Mouse (Mus musculus) neural tube, embryonic 11.5 days (tissue): ENCODE data around the gene Scgb2b12. TPM values are rescaled to one million over a fixed set of nuclear protein-coding genes. Genes with fewer than 3 reads are reported as not detected.
"Not testable (repeated sequence)": the region's sequence is repeated elsewhere in the genome, so short reads cannot be mapped to it uniquely, and the experiment has no call there.

ENCODE experiments used
- ATAC-seq: fragments of 200-750 bp; cut with Nextera tagmentation; 2 replicates; pipeline ENCODE4 v1.8.0; 2017; ENCODE audit warnings: moderate number of reproducible peaks, mild to moderate bottlenecking, moderate TSS enrichment, moderate library complexity; ENCODE audit not compliant: insufficient read depth, low FRiP score, low TSS enrichment
- DNase-seq: peaks from one replicate; pipeline ENCODE4 v3.0.0-alpha.2; 2015; ENCODE audit warnings: low spot score
- H3K27ac ChIP-seq: fragments of 300-500 bp; sonication (generic); 2 replicates; pipeline ENCODE4 v1.5.1; 2014; ENCODE audit warnings: low read depth, mild to moderate bottlenecking, low read length
- H3K27me3 ChIP-seq: fragments of 300-500 bp; sonication (generic); 2 replicates; pipeline ENCODE4 v1.6.1; 2014; ENCODE audit warnings: mild to moderate bottlenecking, low read length, mixed read lengths; ENCODE audit not compliant: control insufficient read depth, insufficient read depth
- H3K36me3 ChIP-seq: fragments of 300-500 bp; sonication (generic); 2 replicates; pipeline ENCODE4 v1.6.1; 2014; ENCODE audit warnings: mild to moderate bottlenecking, low read length, moderate library complexity, mixed read lengths; ENCODE audit not compliant: control insufficient read depth, insufficient read depth
- H3K4me1 ChIP-seq: fragments of 300-500 bp; sonication (generic); 2 replicates; pipeline ENCODE4 v1.6.1; 2014; ENCODE audit warnings: low read length, mixed read lengths; ENCODE audit not compliant: control insufficient read depth, insufficient read depth
- H3K4me2 ChIP-seq: fragments of 300-500 bp; sonication (generic); 2 replicates; pipeline ENCODE4 v1.6.1; 2014; ENCODE audit warnings: low read depth, mild to moderate bottlenecking, moderate library complexity
- H3K4me3 ChIP-seq: fragments of 300-500 bp; sonication (generic); 2 replicates; pipeline ENCODE4 v1.5.1; 2014; ENCODE audit warnings: low read depth, low read length
- H3K9ac ChIP-seq: fragments of 300-500 bp; sonication (generic); 2 replicates; pipeline ENCODE4 v1.6.1; 2014; ENCODE audit warnings: mild to moderate bottlenecking, low read length
- H3K9me3 ChIP-seq: fragments of 300-500 bp; sonication (generic); 2 replicates; pipeline ENCODE4 v1.6.1; 2016; ENCODE audit warnings: low read length; ENCODE audit not compliant: control insufficient read depth
- WGBS: fragments of 180-500 bp; shearing (Covaris S2); extraction: QIAGEN DNeasy Blood & Tissue Kit; methylation state at CpG from one replicate; pipeline ENCODE4 v1.1.7; 2014; 5-methylcytosine and 5-hydroxymethylcytosine counted together
- polyA plus RNA-seq: library from polyadenylated mRNA; unstranded; fragments of >200 nt; fragmentation: Nextera tagmentation; extraction: Ambion mirVana; gene quantifications from 2 replicates; pipeline ENCODE4 v1.2.1, GENCODE M21; 2014

The Scgb2b12 gene
- not detected in 2 replicates for polyA plus RNA-seq

DNA sequence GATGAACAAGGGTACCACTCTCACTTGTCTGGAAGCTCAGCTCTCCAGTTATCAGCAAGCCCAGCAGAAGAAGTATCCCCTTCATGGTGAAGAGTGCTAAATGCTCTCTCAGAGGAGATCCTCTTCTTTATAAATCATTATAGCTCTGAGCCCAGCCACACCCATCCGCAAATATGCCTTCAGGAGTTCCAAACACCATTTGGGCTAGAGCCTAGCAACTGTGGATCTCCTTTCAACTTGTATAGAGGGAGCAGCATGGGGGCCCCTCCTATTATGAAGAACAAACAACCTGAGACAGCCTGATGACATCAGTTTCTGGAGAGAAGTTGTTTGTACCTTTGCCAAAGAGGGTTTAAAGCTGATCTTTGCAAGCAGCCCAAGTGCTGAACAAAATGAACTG, at the start of gene Scgb2b12:
TSS of gene Scgb2b12 (minus strand) at position 101 of the 400 bp plus-strand sequence.
- not testable (repeated sequence) for ATAC-seq, H3K27me3 ChIP-seq
- 94% methylated on average over 1 of the region's 1 CpGs for WGBS

DNA sequence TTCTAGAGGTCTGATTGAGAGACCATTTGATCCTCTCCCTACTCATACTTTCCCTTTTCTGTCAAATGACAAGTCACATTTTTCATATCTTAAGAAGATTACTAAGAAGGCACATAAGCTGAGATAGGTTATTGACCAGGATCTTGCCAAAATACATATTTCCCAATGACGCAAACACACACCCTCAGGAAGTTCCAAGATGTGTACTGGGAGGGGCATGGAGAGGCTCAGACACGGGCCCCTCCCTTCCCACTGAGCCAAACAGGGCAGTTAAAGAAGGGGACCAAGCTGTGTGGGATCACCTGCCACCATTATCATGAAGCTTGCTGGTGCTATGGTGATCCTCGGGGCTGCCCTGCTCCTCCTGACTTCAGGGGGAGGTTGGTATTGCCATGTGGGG, 6.8 kb upstream of the Scgb2b12 start, which contains the start of gene Scgb1b12:
TSS of gene Scgb1b12 (plus strand) at position 301 of the 400 bp plus-strand sequence.
- H3K4me2 ChIP-seq, H3K27me3 ChIP-seq, H3K4me1 ChIP-seq, H3K27ac ChIP-seq, ATAC-seq, H3K4me3 ChIP-seq, H3K9me3 ChIP-seq, H3K36me3 ChIP-seq, DNase-seq, H3K9ac ChIP-seq: not testable (repeated sequence)
- WGBS: 100% methylated on average over 2 of the region's 3 CpGs

More for the DNA sequence above, at the start of gene Scgb2b12:
- H3K9ac ChIP-seq, H3K9me3 ChIP-seq, H3K27ac ChIP-seq, H3K4me2 ChIP-seq, H3K4me3 ChIP-seq, H3K36me3 ChIP-seq, DNase-seq, H3K4me1 ChIP-seq: not testable (repeated sequence)

Other genes starting within 250 kb of the Scgb2b12 start
- gene Scgb1b10, start 226.4 kb downstream of the Scgb2b12 start, polyA plus RNA-seq: not detected in 2 replicates
- gene Scgb2b11, start 116.1 kb downstream of the Scgb2b12 start, polyA plus RNA-seq: not detected in 2 replicates
- gene Scgb1b11, start 104.4 kb downstream of the Scgb2b12 start, polyA plus RNA-seq: not detected in 2 replicates
- gene Scgb1b12, start 6.9 kb upstream of the Scgb2b12 start, polyA plus RNA-seq: not detected in 2 replicates
- gene Scgb1b29, start 114.3 kb upstream of the Scgb2b12 start, polyA plus RNA-seq: not detected in 2 replicates